Mouse (Mus musculus) left cerebral cortex, postnatal 14 days (tissue): ENCODE data around the gene Dnajb11. TPM values are rescaled to one million over a fixed set of nuclear protein-coding genes. Genes with fewer than 3 reads are reported as not detected.

ENCODE experiments used
- DNase-seq, 2 experiments: peaks; one replicate each; pipeline ENCODE4 v3.0.0; 2021 to 2022; ENCODE audit warnings: low spot score in 2 of 2, mixed read lengths in 1 of 2
- intact Hi-C: fragments of 180-260 bp; cut with DNase I; formaldehyde crosslinking; loops from one replicate; pipeline ENCODE4 v1.15.1; 2025
- total RNA-seq, 2 experiments: library from RNA; stranded (reverse); gene quantifications; 2 replicates each; pipeline ENCODE4 v1.2.3; 2021

Dnajb11 gene
- total RNA-seq, 2 experiments from 2014 or later: 69.0 to 70.0 TPM

GRCm38 (mm10) chr16:22918034-22918433 lies 60.4 kb downstream of the Dnajb11 start, which contains the start of gene Fetub:
TSS of gene Fetub (plus strand) at chr16:22918334.
- no peak for DNase-seq
- intact Hi-C loops: no loop called here

DNA sequence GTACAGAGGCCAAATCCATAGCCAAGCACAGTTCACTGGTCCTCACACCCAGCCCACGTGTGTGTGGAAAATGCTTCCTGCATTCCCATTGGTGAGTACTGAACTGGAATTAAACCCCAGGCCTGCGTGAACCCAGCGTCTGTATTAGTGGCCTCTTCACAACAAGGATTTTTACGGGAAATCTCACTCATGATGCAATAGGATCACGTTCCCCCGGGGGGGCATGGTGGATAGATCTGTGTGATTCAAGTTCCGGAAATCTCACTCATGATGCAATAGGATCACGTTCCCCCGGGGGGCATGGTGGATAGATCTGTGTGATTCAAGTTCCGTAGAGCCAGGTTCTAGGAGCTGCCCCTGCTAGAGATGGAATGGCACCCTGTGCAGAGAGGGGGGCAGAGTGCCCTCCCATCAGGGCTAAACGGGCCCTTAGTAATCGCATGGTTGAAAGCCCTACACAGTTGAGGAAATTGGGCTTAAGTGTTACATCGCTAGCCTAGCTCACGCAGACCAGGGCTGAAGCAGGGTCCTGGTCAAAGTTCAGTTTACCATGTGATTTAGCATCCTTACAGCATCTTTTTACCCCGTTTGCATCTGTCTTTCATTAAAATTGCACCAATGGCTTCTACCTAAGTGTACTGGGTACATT lies 61.1 kb downstream of the Dnajb11 start:
- DNase-seq: no peak
- intact Hi-C loops: no loop called here

DNA sequence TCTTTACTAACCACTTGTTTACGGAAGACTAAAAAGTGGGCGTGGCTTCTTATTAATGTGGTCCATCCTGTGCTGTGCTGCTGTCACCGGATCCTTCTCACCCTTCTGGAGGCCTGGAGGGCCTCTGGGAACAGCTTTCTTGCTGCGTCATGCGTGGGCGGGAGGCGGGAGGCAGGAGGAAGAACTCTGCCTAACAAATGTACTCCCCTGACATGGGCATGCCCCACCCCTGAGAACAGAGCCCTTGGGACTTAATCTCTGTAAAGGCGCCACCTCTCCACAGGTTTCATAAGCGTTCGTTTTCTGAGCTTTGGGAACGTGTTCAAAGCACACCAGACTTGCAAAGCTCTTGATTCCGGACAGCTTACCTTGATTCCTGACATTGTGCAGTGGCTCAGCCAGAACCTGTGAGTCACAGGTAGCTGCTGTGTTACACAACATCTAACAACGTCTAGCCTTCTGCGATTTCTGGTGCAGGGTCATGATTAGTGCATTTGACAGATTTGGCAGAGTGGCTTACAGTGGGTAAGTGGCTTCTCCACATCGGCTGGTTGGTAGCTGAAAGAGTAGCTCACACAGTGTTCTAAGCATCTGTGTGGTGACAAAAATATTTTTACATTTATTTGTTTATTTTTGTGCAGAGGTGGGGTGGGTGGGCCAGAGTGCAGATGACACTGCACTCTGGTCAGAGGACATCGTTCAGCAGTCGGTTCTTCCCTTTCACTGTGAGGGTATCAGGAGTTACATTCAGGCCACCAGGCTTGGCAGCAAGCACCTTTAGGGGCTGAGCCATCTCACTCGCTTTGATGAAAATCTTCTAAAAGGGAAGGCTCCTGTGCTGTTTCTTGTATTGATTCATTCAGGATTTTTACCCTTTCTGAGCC lies 62.6 kb downstream of the Dnajb11 start:
- no peak for DNase-seq
- intact Hi-C loops: no loop called here

DNA sequence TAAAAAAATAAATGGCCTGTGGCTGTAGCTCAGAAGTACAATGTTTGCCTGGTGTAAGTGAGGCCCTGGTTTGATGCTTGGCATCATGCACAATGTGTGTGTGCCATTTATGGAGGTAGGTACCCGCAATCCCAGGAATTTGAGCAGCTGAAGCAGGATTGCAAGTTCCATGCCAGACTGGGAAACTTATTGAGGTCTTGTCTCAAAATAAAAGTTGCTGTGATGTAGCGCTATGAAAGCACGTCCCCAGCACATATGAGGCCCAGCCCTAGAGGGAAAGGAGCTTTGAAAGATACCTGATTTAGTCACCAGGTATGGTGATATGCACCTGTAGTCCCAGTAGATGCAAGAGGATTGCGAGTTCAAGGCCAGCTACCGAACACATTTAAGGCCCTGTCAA lies 64.1 kb downstream of the Dnajb11 start:
- no peak for DNase-seq
- intact Hi-C loops: no loop called here

DNA sequence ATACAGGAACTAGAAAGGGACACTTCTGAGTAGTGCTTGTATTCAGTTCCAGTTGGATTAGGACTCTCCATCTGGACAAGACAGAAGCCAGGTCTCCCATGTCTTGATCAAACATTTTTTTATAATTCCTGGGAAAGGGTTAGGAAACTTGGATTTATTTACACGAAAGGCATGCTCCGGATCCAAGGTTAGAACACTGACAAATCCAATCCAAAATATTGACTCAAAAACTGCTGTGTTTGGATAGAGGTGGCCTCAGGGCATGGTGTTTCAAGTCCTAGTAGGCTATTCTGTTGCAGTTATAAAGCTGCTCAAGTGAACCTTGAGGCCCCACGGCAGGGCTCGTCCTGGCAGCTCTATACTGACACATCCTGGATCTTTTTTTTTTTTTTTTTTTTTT lies 64.8 kb downstream of the Dnajb11 start:
- no peak for DNase-seq
- intact Hi-C loops: no loop called here

Other genes starting within 250 kb of the Dnajb11 start
- 10 to 100 TPM; 31.0 to 44.2 TPM for gene Dgkg, start 200.6 kb upstream of the Dnajb11 start, total RNA-seq
- gene Crygs, start 46.3 kb upstream of the Dnajb11 start, total RNA-seq: not detected
- 10 to 100 TPM; 12.1 to 15.4 TPM for gene Tbccd1, start 176 bp upstream of the Dnajb11 start, total RNA-seq
- gene Ahsg, start 33.4 kb downstream of the Dnajb11 start, total RNA-seq: not detected
- gene Fetub, start 60.5 kb downstream of the Dnajb11 start, total RNA-seq: not detected
- not detected for gene Hrg, start 93.2 kb downstream of the Dnajb11 start, total RNA-seq
- not detected for gene Kng2, start 171.6 kb downstream of the Dnajb11 start, total RNA-seq
- not detected for gene Kng1, start 200.0 kb downstream of the Dnajb11 start, total RNA-seq
- 100 to 1,000 TPM; 759 to 792 TPM for gene Eif4a2, start 249.6 kb downstream of the Dnajb11 start, total RNA-seq